Mouse (Mus musculus) retina, adult 2 months (tissue): ENCODE measurements around the gene Olfr732.

Source experiments
- DNase-seq: peaks from one replicate; pipeline ENCODE4 v3.0.0-alpha.2; 2012; ENCODE audit warnings: low read depth, low spot score

The Olfr732 gene

GRCm38 (mm10) chr14:50284106-50284505 lies at the start of gene Olfr732:
Olfr732 (minus strand) TSS chr14:50284206.
- DNase-seq = no peak

- no peak for DNase-seq
Measured at GRCm38 (mm10) chr14:50326661-50327060, 42.7 kb upstream of the Olfr732 start, which contains the start of gene Olfr734. Olfr734 (minus strand) TSS chr14:50326761.

GRCm38 (mm10) chr14:50301422-50301821 lies 17.4 kb upstream of the Olfr732 start, which contains the start of gene Olfr733:
Olfr733 (minus strand) TSS chr14:50301522.
- DNase-seq = no peak

GRCm38 (mm10) chr14:50241766-50242165 lies 42.2 kb downstream of the Olfr732 start, which contains the start of gene Olfr731:
Olfr731 (minus strand) TSS chr14:50241866.
- no peak for DNase-seq
